Mouse (Mus musculus): ENCODE results near the gene Mical3.
A peak's percentile ranks its signal among the peaks of the same experiment; 100 is the strongest.

Mical3 gene

DNA sequence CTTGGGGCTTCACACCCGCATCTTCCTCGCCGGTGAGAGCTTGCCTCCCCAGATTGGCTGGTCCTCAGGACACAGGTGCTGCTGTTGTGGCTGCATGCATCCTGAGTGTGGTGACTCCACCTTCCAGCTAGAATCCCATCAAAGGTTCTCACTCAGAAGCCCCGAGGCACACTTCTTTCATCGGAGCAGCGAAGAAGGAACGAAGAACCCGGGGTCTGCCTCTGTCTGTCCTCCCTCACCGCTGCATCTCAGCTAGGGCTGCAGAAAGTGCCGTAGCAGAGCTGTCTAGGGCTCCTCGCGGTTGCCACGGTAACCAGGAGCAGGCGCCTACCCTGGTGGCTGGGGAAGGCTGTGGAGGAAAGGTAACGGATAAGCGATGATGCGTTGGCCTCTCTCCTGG lies at the start of gene Mical3:
TSS of gene Mical3 (minus strand) at position 227 of the 400 bp plus-strand sequence.
- peak; percentile 68 for DNase-seq (ENCODE audit: low read depth)

DNA sequence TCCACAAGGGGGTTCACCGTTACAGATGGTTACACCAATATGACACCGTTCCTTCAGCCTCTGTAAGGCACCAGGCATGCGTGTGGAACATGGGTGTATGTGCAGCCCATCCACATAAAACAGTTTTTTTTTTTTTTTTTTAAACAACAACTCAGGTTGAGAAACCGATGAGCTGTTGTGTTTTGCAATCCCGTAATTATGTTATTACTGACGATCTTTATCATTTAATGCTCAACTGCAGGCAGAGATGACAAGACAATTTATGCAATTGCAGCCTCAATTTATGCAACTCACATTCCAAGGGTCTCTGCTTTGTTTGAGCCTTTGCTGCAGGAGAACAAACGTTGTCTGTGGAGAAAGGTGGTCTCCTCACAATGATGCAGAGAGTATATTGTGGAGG lies 49.0 kb upstream of the Mical3 start:
- no peak for DNase-seq (ENCODE audit: low read depth)

DNA sequence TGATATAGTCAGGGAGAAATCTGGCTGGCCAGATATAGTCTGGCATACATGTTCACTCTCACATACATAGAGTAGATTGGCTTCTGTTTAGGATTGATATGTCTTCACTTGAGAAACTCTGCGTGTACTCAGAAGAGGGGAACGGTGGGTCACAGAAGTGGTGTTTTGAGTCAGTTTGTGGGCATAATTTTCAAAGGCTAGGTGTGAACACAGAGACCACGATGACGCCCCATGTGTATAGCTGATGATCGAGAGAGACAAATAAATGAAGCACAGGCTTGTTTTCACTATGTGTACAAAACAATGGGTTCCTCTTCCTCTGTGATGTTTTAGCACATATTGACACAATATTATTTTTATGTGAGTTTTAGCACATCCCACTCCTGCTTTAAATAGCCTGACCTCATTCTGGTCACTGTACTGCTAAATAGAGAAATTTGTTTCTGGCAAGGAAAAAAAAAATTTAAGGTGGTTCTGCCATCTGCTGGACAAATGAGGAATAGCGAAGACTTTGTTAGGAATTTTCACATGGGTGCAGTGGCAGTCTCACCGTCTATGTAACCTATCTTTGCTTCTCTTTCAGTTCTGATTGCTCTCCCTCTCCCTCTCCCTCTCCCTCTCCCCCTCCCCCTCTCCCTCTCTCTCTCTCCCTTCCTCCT lies 48.0 kb upstream of the Mical3 start:
- peak; percentile 84 for DNase-seq (ENCODE audit: low read depth)

DNA sequence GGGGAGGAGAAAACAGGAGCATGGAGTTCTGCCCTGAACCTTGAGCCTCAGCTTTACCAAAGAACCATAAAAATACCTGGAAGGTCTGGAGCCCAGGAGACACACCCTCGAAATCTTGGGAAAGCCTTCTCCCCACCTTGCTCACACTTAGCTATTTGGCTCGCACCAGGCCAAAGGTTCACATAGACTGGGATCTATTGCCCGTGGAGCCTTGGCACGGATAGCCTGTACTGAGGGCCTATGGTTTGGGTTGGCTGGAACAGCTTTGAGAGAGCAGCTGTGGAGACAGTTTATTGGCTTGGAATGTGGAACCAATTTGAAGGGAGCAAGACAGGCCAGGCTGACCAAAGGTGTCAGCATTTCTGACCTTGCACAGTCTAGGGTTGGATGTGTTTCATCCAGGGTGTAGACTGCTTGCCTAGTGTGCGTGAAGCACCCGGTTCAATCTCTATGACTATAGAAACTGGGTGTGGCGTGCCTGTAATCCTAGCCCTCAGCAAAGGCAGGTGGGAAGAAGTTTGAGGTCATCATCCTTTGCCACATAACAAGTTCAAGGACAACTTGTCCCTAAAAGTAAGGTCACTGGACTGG lies 46.4 kb upstream of the Mical3 start:
- no peak for DNase-seq (ENCODE audit: low read depth)

DNA sequence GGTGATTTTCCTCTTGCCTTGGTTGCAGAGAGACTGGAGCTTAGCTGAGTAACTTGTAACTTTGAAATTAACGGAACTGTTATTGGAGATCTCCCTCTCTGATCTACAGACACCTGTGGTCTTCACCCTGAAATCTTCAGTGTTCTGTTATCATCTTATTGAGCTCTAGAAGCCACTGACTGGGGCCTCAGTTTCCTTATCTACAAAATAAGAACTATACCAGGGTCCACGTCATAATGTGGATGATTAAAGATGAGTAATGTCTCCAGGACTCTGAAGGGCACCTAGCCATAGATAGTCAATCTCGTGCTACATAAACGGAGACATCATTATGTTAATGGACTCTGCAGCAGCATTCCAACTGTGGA lies 45.9 kb upstream of the Mical3 start:
- no peak for DNase-seq (ENCODE audit: low read depth)

DNA sequence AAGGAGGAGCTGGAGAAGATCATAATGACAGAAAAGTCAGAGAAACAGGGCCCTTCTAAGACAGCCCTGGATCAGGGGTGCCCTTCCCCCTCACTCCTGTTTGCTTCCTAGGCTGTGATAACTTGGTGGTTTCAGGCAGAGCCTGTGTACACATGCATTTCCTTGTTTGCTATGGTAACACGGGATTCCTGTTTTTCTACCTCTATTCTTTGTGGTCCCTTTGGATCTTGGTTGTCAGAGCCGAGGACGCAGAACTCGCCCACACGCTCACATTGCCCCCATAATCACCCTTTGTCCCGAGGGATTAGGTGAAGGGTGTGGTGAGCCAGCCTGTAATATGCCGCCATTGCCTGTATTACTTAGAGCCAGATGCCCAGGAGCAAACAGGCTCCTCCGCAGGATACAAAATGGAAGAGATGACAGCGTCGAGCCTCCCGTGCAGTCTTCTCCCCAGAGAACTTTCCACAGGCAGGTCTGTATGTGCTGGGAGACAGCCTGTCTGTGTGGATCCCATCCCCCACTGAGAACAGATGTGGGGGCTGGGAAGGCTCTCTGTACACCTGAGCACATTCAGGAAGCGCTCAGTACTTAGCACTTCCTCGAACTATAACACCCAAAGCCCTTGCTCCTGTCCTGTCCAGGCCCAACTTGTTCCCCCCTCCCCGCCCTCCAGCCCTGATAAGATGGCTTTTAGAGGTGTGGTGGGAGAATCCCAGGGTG lies 45.4 kb upstream of the Mical3 start:
- DNase-seq (ENCODE audit: low read depth), result no peak

DNA sequence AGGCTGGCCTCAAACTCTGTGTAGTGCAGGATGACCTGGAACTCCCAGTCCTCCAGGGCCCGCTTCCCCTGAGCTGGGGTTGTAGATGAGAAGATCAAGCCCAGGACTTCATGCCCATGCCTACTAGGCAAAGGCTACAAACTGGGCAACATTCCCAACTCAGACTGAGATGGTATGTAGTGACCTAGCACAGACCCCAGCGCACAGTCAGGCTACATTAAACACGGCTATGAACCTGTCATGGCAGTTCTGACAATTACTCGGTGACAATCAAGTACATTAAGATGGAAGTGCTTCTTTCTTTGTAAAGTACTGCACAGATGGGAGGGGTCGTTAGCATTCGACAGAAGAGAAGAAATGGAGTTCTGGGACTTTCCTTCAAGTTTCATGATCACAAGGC lies 44.0 kb upstream of the Mical3 start:
- no peak for DNase-seq (ENCODE audit: low read depth)

DNA sequence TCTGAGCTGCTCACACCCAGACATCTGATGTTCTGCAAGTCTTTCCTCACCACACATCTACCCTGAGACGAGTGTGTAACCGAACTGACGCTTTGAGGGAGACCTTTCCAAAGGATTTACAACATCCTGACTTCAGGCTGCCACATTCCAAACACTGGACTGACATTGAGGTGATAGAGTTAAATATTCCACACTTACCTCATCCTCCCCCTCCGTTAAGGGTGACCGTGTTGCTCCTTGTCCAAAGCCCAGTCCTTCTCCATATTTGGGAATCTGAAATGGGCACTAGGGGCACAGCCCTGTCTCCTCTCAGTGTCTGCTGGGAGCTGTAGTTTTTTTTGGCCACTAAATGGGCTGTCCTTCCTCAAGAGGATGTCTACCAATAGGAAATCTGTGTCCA lies 42.7 kb upstream of the Mical3 start:
- no peak for DNase-seq (ENCODE audit: low read depth)

DNA sequence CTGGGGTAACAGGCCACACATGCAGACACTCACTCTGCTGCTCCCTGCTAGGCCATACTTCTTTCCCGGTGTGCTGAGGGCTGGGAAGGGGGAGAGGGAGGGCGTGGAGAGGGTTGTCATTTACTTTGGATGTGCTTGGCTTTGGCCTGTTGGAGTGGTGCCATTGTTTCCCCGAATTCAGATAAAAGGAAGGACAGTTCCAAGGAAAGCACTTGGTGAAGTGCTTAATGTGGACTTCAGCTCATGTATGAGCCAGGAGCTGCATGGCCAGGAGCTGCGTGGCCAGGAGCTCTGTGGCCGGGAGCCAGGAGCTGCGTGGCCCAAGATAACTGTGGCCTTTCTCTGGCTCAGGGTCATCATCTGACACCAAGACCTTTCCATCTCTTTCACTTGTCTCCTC lies 40.3 kb upstream of the Mical3 start:
- no peak for DNase-seq (ENCODE audit: low read depth)

DNA sequence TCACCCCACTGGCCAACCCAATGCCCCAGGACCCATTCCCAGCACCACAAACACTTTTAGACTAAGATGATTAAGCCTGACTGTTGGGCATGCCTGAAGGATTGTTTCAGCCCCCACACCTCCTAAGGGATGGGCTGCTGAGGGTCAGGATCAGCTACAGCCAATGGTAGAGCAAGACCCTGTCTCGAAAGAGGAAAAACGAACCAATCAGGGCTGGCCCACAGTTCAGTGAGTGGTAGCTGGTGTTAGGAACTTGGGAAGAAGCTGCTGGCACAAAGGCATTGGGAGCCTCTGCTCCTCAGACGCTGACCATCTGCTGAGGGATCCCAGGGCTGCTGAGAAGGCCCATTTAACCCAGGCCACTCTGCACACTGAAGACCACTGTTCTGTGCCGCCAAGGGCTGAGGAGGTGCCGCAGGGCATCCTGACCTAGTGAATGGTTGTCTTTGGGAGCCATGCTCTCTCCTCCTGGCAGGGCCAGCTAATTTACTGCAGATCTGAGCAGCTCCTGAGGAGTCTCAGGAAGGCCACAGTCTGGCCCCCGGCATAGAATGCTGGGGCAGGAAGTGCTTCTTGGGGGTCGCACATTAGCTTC lies 36.7 kb upstream of the Mical3 start:
- no peak for DNase-seq (ENCODE audit: low read depth)

DNA sequence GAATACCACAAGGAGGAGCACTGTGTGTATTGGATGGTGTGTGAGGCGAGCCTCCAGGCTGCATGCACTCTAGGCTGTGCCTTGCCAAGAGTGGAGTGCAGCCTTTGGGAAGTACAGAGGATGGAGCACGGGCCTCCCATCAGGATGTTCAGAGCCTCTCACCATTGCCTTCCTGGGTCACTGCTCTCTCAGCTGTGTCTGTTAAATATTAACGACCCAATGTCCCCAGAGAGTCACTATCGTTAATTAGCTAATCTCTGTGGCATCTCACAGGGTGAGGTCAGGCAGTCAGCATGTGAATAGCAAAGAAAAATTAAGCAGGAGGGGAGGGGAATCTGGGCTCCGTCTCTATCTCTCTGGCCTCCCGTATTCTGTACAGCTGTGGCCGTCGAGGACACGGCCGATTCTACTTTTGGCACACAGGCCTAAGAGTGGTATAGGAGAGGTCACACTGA lies 35.3 kb upstream of the Mical3 start:
- DNase-seq (ENCODE audit: low read depth), result no peak

DNA sequence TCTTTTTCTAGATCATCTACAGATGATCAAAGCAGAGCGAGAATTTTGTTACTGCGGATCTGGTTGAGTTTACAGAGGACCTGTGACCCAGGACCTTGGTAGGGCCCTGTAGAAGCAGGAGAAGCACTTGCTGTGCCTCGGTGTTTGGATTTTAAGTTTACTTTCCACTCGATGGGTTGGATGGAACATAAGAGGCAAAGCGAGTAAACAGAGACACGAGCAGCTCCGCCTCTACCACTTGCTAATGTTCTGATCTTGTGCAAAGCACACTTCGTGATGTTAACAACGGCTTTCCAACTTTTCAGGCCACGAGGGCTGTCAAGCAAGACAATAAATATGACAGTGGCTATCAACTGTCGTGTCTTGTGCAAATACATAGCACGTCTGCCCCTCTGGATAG lies 31.8 kb upstream of the Mical3 start:
- DNase-seq (ENCODE audit: low read depth), result no peak

DNA sequence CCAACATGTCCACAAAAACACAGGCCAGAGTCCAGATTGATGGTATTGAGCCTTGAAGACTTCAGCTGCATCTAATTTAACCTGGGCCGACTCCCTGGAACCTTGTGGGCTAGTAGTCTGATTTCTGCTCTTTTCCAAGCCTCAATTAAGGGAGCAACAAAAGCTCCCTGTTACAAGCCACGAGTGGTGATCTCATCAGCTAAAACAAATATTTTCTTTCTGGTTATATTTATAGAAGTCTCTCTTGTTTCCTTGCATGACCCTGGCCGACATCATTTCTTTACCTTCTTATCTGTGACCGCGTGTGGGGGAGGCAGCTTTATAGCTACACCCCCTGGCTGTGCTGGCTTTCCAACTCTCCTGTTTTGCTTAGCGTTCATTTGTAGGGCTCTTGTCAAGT lies 29.3 kb upstream of the Mical3 start:
- no peak for DNase-seq (ENCODE audit: low read depth)

DNA sequence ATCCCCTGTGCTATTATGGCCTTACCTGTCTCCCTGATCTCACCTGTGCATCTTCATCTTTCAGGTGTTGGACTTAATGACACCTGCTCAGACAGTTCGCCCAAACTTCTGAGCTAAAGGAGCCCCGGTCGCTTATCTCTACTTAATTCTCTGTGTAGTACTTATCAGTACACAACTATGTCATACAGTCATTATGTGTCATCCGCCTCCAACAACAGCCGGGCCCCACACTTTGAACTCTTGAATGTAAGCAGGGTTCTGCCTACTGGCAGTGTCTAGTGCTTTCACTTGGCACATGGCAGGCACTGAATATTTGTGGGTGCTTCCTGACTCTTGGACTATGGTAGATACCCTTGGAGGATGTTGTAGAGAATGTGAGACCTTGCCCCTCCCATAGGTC lies 28.8 kb upstream of the Mical3 start:
- no peak for DNase-seq (ENCODE audit: low read depth)

DNA sequence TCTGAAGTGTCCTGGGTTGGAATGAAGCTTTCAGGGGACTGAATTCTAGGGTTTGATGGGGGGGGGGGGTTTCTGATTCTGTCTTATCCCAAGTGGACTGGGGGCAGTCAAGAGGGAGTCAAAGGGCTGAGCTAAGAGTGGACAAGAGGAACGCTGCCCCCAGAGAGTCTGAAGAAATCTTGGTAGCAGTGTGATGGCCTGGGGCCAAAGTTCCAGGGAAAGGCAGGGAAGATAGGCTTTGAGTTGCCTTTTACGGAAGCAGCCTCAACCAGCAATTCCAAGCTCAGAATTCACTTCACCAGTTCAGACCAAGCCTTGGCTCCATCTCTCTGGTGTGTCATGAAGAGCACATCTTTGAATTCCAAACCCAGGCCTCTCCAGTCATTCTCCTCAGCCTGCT lies 25.2 kb upstream of the Mical3 start:
- no peak for DNase-seq (ENCODE audit: low read depth)

DNA sequence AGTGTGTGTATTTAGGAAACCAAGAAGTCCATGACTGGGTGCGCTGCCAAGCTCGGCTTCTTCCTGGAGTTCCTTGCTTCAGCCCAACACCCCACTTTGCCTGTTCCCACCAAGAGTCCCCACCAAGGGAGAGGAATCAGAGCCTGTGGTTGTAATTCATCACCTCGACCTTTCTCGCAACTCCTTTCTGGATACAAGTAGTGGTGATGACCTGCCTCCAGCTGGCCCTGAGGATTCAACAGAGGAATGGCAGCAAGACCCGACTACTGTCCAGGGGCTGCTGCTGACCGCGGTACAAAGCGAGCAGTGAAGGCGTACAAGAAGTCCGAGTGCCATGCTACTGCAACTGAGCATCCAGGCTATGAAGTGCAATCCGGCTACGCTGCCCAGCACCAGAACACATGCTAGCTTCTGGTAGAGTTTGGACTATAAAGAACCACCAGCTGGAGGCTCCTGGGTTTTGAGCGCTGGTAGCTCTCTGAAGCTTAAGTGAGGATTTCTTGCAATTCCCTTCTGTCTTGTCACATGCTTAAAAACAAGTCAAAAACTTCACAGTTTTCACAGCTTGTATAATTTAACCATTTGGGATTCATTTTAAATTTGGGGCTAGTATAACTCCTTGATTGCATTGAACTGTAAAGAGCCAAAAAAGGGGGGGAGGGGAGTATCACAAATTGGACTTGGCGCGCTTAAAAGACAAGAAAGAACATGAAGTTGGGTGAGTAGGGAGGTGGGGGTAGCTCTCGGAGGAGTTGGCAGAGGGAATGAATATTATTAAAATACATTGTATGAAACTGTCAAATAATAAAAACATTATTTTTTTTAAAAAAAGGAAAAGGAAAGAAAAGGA lies 23.9 kb upstream of the Mical3 start:
- DNase-seq (ENCODE audit: low read depth), result no peak

DNA sequence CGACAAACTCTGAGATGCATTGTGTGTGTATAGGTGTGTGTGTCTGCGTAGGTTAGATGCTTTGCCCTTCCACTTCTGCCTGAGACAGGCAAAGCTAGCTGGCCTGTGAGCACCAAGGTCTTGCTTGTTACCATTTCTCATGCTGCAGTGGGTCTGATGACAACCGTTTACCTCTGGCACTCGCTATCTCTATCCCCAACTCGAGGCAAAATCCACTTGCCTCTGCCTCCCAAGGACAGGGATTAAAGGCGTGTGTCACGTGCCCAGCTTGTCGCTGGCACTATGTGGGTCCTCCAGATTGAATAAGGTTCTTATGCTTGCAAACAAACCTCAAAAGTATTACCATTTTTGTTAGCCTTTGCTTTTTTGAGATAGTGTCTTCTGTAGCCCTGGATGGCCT lies 22.4 kb upstream of the Mical3 start:
- DNase-seq (ENCODE audit: low read depth), result no peak

DNA sequence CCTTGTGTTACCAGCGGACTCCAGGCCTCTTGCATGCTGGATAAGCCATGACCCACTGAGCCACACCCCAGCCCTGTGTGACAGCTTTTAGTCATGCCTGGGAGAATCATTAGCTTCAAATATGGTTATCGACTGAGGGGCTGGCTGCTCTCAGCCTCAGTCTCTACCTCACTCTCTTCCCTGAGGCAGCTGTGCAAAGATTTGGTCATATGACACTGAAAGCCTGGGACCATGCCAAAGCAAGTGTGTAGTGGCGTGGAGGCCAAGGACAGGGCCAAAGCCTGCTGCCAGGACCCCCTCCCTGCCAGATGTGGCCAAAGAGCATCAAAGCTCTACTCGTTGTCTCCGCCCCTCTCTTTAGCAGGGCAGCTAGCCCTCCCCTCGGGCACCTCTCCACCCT lies 20.9 kb upstream of the Mical3 start:
- no peak for DNase-seq (ENCODE audit: low read depth)

DNA sequence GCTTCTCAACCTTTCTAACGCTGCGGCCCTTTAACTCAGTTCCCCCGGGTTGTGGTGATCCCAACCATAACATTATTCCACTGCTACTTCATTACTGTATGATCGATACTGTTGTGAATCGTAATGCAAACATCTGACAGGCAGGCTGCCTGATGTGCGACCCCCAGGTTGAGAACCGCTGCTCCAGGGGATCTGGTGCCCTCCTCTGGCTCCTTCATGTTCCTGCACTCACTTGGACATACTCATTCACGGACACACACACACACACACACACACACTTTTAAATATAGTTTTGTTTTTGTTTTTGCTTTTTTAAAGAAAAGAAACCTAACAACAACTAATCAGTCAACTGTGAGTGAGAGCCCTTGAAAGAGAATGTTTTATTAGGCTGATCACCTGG lies 19.3 kb upstream of the Mical3 start:
- DNase-seq (ENCODE audit: low read depth), result no peak

DNA sequence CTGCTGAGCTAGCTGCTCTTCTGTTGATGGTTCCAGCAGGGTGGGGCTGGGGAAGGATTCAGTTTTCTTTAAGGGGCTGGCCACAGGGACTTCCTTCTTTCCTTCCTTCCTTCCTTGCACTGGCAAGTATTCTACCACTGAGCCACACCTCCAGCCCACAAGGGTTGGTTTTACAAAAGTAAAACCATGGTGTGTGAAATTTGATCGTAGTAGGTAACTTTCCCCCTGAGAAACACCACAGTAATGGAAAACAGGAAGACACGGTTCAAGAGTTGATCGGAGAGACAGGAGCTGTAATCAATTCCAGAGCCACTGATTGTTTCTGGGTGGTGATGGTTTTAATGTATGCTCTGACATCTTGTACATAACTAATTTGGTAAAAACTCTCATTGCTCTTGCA lies 18.6 kb upstream of the Mical3 start:
- DNase-seq (ENCODE audit: low read depth), result peak; percentile 21

DNA sequence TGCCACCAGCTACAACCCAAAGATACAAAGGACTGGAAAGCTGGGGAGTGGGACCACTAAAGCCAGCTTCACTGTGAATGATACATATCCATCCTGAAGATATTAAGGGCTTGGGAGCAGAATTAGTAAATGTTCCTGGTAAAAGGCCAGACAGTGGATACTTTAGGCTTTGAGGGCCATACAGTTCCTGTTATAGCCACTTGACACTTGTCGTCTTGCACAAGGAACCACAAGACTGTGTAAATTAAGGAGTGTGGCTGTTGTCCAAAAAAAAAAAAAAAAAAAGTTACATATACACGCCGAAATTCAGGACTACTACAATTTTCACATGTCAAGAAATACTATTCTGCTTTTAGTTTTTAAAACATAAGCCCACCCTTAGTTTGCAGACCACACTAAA lies 17.6 kb upstream of the Mical3 start:
- DNase-seq (ENCODE audit: low read depth), result no peak

DNA sequence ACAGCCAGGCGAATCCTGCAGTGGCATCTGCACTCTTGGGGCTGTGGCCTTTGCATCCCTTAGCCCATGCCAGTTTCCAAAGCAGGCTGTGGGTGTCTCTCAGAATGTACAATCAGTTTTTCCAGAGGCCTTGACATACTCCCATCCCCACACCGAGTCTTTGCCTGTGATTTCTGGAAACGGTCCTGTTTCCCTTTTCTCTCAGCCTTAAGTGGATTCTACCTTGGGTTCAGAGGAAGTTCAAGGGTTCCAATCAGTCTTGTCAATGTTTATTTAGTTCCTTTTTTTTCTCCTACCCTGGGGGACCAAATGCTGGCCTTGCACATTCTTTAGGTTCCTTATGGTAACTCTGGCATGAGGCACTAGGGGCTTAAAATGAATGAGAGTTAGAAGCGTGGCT lies 16.0 kb upstream of the Mical3 start:
- DNase-seq (ENCODE audit: low read depth), result no peak

Data from induced T-regulatory cell, adult 2 months (primary cell).